Mouse (Mus musculus): ENCODE data around the gene Slc9a2.

GRCm38 (mm10) chr1:40795508-40795907, 115.1 kb downstream of the Slc9a2 start:
- no peak for TF ChIP-seq POLR2A (IDR thresholded peaks at IDR 0.05; ENCODE audit: borderline replicate concordance, extremely low read depth, low read depth, low read length)
- no peak for TF ChIP-seq CTCF (IDR thresholded peaks at IDR 0.05; ENCODE audit: insufficient read depth, low read length)

All from lung, adult 2 months (tissue).